Mouse (Mus musculus) lung, postnatal 4 days (tissue): ENCODE results near the gene Tpgs1.
A peak's percentile ranks its signal among the peaks of the same experiment; 100 is the strongest.

Experiments used
- DNase-seq, 2 experiments: peaks; one replicate each; pipeline ENCODE4 v3.0.0; 2021

The Tpgs1 gene

GRCm38 (mm10) chr10:79714996-79715395 is 45.8 kb downstream of the Tpgs1 start:
- peak in 1 of 2 experiments; percentile 29 for DNase-seq

GRCm38 (mm10) chr10:79716254-79716987 is 47.3 kb downstream of the Tpgs1 start, which contains the start of gene Hcn2:
TSS of gene Hcn2 (plus strand) at chr10:79716634.
- DNase-seq = peak in 1 of 2 experiments; percentile 25

- peak in 1 of 2 experiments; percentile 33 for DNase-seq
These were observed 47.8 kb downstream of the Tpgs1 start for GRCm38 (mm10) chr10:79716988-79717355.

- DNase-seq = peak; percentile 54 to 80
These were observed 48.6 kb downstream of the Tpgs1 start for GRCm38 (mm10) chr10:79717640-79718357.

GRCm38 (mm10) chr10:79721089-79721488 is 51.9 kb downstream of the Tpgs1 start:
- DNase-seq = no peak

- no peak for DNase-seq
These were observed 53.9 kb downstream of the Tpgs1 start for GRCm38 (mm10) chr10:79723047-79723446.

GRCm38 (mm10) chr10:79723692-79724091 is 54.5 kb downstream of the Tpgs1 start:
- no peak for DNase-seq
